In genomic region chr9:60231981-60232881, GRCm38 (mm10) we compare ENCODE assay signal across 9 mouse cellular contexts.
DNase-seq lines count a peak whose midpoint lies in the region; ATAC-seq and TF ChIP-seq lines count a peak whose summit lies in the region.
"Had no signal": no experiment of that assay in that cellular context is flagged by ENCODE, and none has a peak within 500 bp of the region (broad histone marks: within the 10 kb centered on the region; RNA-seq: fewer than 3 reads in every experiment).

No protein-coding gene starts in this region.

- peak; percentile 56 for DNase-seq in liver, adult 2 months (ENCODE audit: extremely low read depth, low read depth, low spot score)
- no peak for DNase-seq in liver, postnatal 0 days
- DNase-seq in embryonic facial prominence, embryonic 11.5 days (ENCODE audit: low spot score): peak; percentile 64
- peak; percentile 18 for DNase-seq in kidney, postnatal 14 days
- peak; percentile 66 for DNase-seq in midbrain, embryonic 14.5 days
- DNase-seq in right cerebral cortex, postnatal 10 days (ENCODE audit: low spot score in 2 of 2): no peak
- DNase-seq in gastrocnemius, postnatal 25 days: no peak
- DNase-seq in heart, postnatal 10 days: no peak
- DNase-seq: gastrocnemius, postnatal 10 days had no signal

- H3K4me1 ChIP-seq in liver, adult 2 months (ENCODE audit: control insufficient read depth, insufficient read depth, low read length): no peaks in the 10 kb centered on the region
- H3K4me1 ChIP-seq in liver, postnatal 0 days (ENCODE audit: insufficient read depth): peaks cover 7% of the 10 kb centered on the region; the same call in 1 of the 2 replicates
- H3K4me1 ChIP-seq in embryonic facial prominence, embryonic 11.5 days (ENCODE audit: control insufficient read depth, insufficient read depth, low read length): peaks cover 2% of the 10 kb centered on the region; the same call in 1 of the 2 replicates
- peaks cover 11% of the 10 kb centered on the region for H3K4me1 ChIP-seq in midbrain, embryonic 14.5 days (ENCODE audit: control insufficient read depth, insufficient read depth, low read length)

- H3K4me3 ChIP-seq in liver, adult 2 months (ENCODE audit: insufficient read depth, low read depth, low read length): no peak overlapping the region
- no peak overlapping the region for H3K4me3 ChIP-seq in liver, postnatal 0 days (ENCODE audit: low read depth, low read length)
- no peak overlapping the region for H3K4me3 ChIP-seq in embryonic facial prominence, embryonic 11.5 days (ENCODE audit: low read depth, low read length)
- H3K4me3 ChIP-seq in midbrain, embryonic 14.5 days (replicated peaks; ENCODE audit: low read depth, low read length): no peak overlapping the region

- no peak for TF ChIP-seq POLR2A in liver, adult 2 months (IDR thresholded peaks at IDR 0.05; ENCODE audit: extremely low read depth, insufficient read depth, low read length)

- H3K27me3 ChIP-seq in liver, adult 2 months (ENCODE audit: control insufficient read depth, insufficient read depth, low read length): no peaks in the 10 kb centered on the region
- H3K27me3 ChIP-seq in liver, postnatal 0 days (ENCODE audit: insufficient read depth, low read length): no peaks in the 10 kb centered on the region
- H3K27me3 ChIP-seq in embryonic facial prominence, embryonic 11.5 days (ENCODE audit: control insufficient read depth, insufficient read depth, low read length): no peaks in the 10 kb centered on the region
- H3K27me3 ChIP-seq in midbrain, embryonic 14.5 days (ENCODE audit: control insufficient read depth, insufficient read depth, low read length): no peaks in the 10 kb centered on the region

- no peak overlapping the region for H3K4me2 ChIP-seq in liver, postnatal 0 days (ENCODE audit: low read depth, low read length)
- H3K4me2 ChIP-seq in embryonic facial prominence, embryonic 11.5 days (ENCODE audit: low read depth, low read length): no peak overlapping the region
- no peak overlapping the region for H3K4me2 ChIP-seq in midbrain, embryonic 14.5 days (ENCODE audit: low read length)

- no peaks in the 10 kb centered on the region for H3K36me3 ChIP-seq in liver, adult 2 months (ENCODE audit: control insufficient read depth, insufficient read depth, low read length)
- no peaks in the 10 kb centered on the region for H3K36me3 ChIP-seq in liver, postnatal 0 days (replicated peaks; ENCODE audit: insufficient read depth, low read length)
- no peaks in the 10 kb centered on the region for H3K36me3 ChIP-seq in embryonic facial prominence, embryonic 11.5 days (replicated peaks; ENCODE audit: control insufficient read depth, insufficient read depth, low read depth, low read length)
- no peaks in the 10 kb centered on the region for H3K36me3 ChIP-seq in midbrain, embryonic 14.5 days (ENCODE audit: control insufficient read depth, insufficient read depth, low read length)

- ATAC-seq in liver, postnatal 0 days: no peak
- no peak for ATAC-seq in embryonic facial prominence, embryonic 11.5 days (replicated peaks; ENCODE audit: insufficient number of reproducible peaks, low FRiP score, low TSS enrichment, low read depth)
- ATAC-seq in midbrain, embryonic 14.5 days (ENCODE audit: low FRiP score, low TSS enrichment): no peak

- intact Hi-C loops in heart, postnatal 10 days (cut with DNase I): no loop called here

- H3K79me2 ChIP-seq in liver, adult 2 months (ENCODE audit: control insufficient read depth, insufficient read depth, low read length): no peaks in the 10 kb centered on the region

- no peak for TF ChIP-seq EP300 in liver, postnatal 0 days (IDR thresholded peaks at IDR 0.05; ENCODE audit: low read depth)

- H3K9ac ChIP-seq in liver, adult 2 months (ENCODE audit: low read depth, low read length): no peak overlapping the region
- H3K9ac ChIP-seq in liver, postnatal 0 days (replicated peaks): no peak overlapping the region
- no peak overlapping the region for H3K9ac ChIP-seq in embryonic facial prominence, embryonic 11.5 days (replicated peaks; ENCODE audit: low read length)
- no peak overlapping the region for H3K9ac ChIP-seq in midbrain, embryonic 14.5 days (replicated peaks; ENCODE audit: low read length)

- no peak overlapping the region for H3K27ac ChIP-seq in liver, adult 2 months (replicated peaks; ENCODE audit: insufficient read depth, low read depth, low read length)
- H3K27ac ChIP-seq in liver, postnatal 0 days (ENCODE audit: low read depth): no peak overlapping the region
- H3K27ac ChIP-seq in embryonic facial prominence, embryonic 11.5 days (replicated peaks; ENCODE audit: low read depth, low read length): no peak overlapping the region
- H3K27ac ChIP-seq in midbrain, embryonic 14.5 days (replicated peaks; ENCODE audit: low read depth, low read length): peak overlapping the region; percentile 60; the same call in 1 of the 2 replicates

- no peaks in the 10 kb centered on the region for H3K9me3 ChIP-seq in liver, postnatal 0 days (ENCODE audit: low read length)
- H3K9me3 ChIP-seq in embryonic facial prominence, embryonic 11.5 days (replicated peaks; ENCODE audit: control insufficient read depth, low read length): no peaks in the 10 kb centered on the region
- no peaks in the 10 kb centered on the region for H3K9me3 ChIP-seq in midbrain, embryonic 14.5 days (ENCODE audit: control insufficient read depth, low read length)

- no peak for TF ChIP-seq CTCF in liver, adult 2 months (IDR thresholded peaks at IDR 0.05; ENCODE audit: low read depth, low read length)
- no peak for TF ChIP-seq CTCF in liver, postnatal 0 days (IDR thresholded peaks at IDR 0.05; ENCODE audit: low read depth)

- WGBS in liver, adult 2 months: 82% methylated on average over 9 of the region's 9 CpGs
- 73% methylated on average over 9 of the region's 9 CpGs for WGBS in liver, postnatal 0 days (ENCODE audit: insufficient replicate concordance)
- WGBS in embryonic facial prominence, embryonic 11.5 days: 65% methylated on average over 9 of the region's 9 CpGs
- 63% methylated on average over 9 of the region's 9 CpGs for WGBS in midbrain, embryonic 14.5 days

Comparison
In these comparisons a context has a peak if more than half of its experiments do, and no peak if none do; other contexts are left out.
1. DNase-seq: peak in liver, adult 2 months (single experiment), embryonic facial prominence, embryonic 11.5 days (single experiment), kidney, postnatal 14 days (single experiment) and midbrain, embryonic 14.5 days (single experiment); none in liver, postnatal 0 days (single experiment), right cerebral cortex, postnatal 10 days (0 of 2), gastrocnemius, postnatal 25 days (single experiment) and heart, postnatal 10 days (0 of 2).